Mouse (Mus musculus) E14TG2a.4 (cell line): ENCODE measurements around the gene Gm26727.
A peak's percentile ranks its signal among the peaks of the same experiment; 100 is the strongest.
"Not testable (repeated sequence)": the region's sequence is repeated elsewhere in the genome, so short reads cannot be mapped to it uniquely, and the experiment has no call there.

ENCODE experiments used
- H3K27me3 ChIP-seq: 2 replicates; pipeline ENCODE4 v1.6.1; 2014; ENCODE audit warnings: low read length, control low read depth; ENCODE audit not compliant: insufficient read depth
- H3K36me3 ChIP-seq: 2 replicates; pipeline ENCODE4 v1.6.1; 2014; ENCODE audit warnings: low read length, control low read depth; ENCODE audit not compliant: insufficient read depth
- H3K4me1 ChIP-seq: replicated peaks from 2 replicates; pipeline ENCODE4 v1.6.1; 2014; ENCODE audit warnings: low read depth, low read length, control low read depth
- H3K4me3 ChIP-seq: replicated peaks from 2 replicates; pipeline ENCODE4 v1.5.1; 2014; ENCODE audit warnings: mild to moderate bottlenecking, low read length
- H3K9me3 ChIP-seq: 2 replicates; pipeline ENCODE4 v1.6.1; 2014; ENCODE audit warnings: low read length, control low read depth
- CTCF ChIP-seq: conservative IDR thresholded peaks from 2 replicates; pipeline ENCODE4 v1.5.1; 2014; ENCODE audit warnings: low read length
- NANOG ChIP-seq: IDR thresholded peaks from 2 replicates; pipeline ENCODE4 v1.6.1; 2014; ENCODE audit warnings: borderline replicate concordance, low read length, mixed read lengths
- POU5F1 ChIP-seq: IDR thresholded peaks from 2 replicates; pipeline ENCODE4 v1.6.1; 2014; ENCODE audit warnings: low read length, borderline replicate concordance

The Gm26727 gene

GRCm38 (mm10) chr2:67433081-67433480 lies at the start of gene Gm26727:
Gene Gm26727, minus strand, starts transcription at chr2:67433181.
- Histone ChIP-seq H3K9me3 (no peaks in the 10 kb centered on the region), H3K4me3 (no peak within 1 kb of the TSS), H3K4me1 (no peaks in the 10 kb centered on the region), H3K36me3 (no peaks in the 10 kb centered on the region), H3K27me3 (no peaks in the 10 kb centered on the region)
- TF ChIP-seq POU5F1, result no peak
- no peak for TF ChIP-seq NANOG
- TF ChIP-seq CTCF, result no peak

- no peak for TF ChIP-seq POU5F1
- no peak for TF ChIP-seq CTCF
- no peak for TF ChIP-seq NANOG
- Histone ChIP-seq H3K27me3 (no peaks in the 10 kb centered on the region), H3K36me3 (no peaks in the 10 kb centered on the region), H3K4me3 (no peak overlapping the region), H3K9me3 (no peaks in the 10 kb centered on the region), H3K4me1 (no peaks in the 10 kb centered on the region)
Measured at GRCm38 (mm10) chr2:67481051-67481450, 48.1 kb upstream of the Gm26727 start.

- Histone ChIP-seq H3K4me3 (no peak overlapping the region), H3K36me3 (no peaks in the 10 kb centered on the region), H3K27me3 (no peaks in the 10 kb centered on the region), H3K9me3 (no peaks in the 10 kb centered on the region), H3K4me1 (no peaks in the 10 kb centered on the region)
- no peak for TF ChIP-seq NANOG
- TF ChIP-seq CTCF, result peak; percentile 54
Measured at GRCm38 (mm10) chr2:67477753-67478152, 44.8 kb upstream of the Gm26727 start.

- not testable (repeated sequence) for H3K4me1 ChIP-seq, H3K36me3 ChIP-seq, H3K27me3 ChIP-seq, H3K9me3 ChIP-seq, H3K4me3 ChIP-seq
Measured at GRCm38 (mm10) chr2:67470030-67470429, 37.0 kb upstream of the Gm26727 start.

GRCm38 (mm10) chr2:67467036-67467435 lies 34.1 kb upstream of the Gm26727 start:
- H3K4me3 ChIP-seq, result no peak overlapping the region
- no peaks in the 10 kb centered on the region for H3K9me3 ChIP-seq
- no peaks in the 10 kb centered on the region for H3K4me1 ChIP-seq
- no peaks in the 10 kb centered on the region for H3K36me3 ChIP-seq
- no peak for TF ChIP-seq POU5F1
- TF ChIP-seq CTCF, result no peak
- TF ChIP-seq NANOG, result no peak
- no peaks in the 10 kb centered on the region for H3K27me3 ChIP-seq

- TF ChIP-seq CTCF (no peak), POU5F1 (no peak)
- Histone ChIP-seq H3K9me3 (no peaks in the 10 kb centered on the region), H3K4me1 (no peaks in the 10 kb centered on the region), H3K27me3 (no peaks in the 10 kb centered on the region), H3K36me3 (no peaks in the 10 kb centered on the region), H3K4me3 (no peak overlapping the region)
Measured at GRCm38 (mm10) chr2:67460857-67461256, 27.9 kb upstream of the Gm26727 start.

GRCm38 (mm10) chr2:67447206-67447605 lies 14.2 kb upstream of the Gm26727 start:
- no peaks in the 10 kb centered on the region for H3K27me3 ChIP-seq
- no peaks in the 10 kb centered on the region for H3K36me3 ChIP-seq
- H3K4me1 ChIP-seq, result 0 out of 2 replicates have a peak, but pooled peaks cover 2% of the 10 kb centered on the region
- no peak for TF ChIP-seq POU5F1
- TF ChIP-seq NANOG, result no peak
- no peak for TF ChIP-seq CTCF
- no peaks in the 10 kb centered on the region for H3K9me3 ChIP-seq
- H3K4me3 ChIP-seq, result no peak overlapping the region

GRCm38 (mm10) chr2:67446772-67447171 lies 13.8 kb upstream of the Gm26727 start:
- Histone ChIP-seq H3K27me3 (no peaks in the 10 kb centered on the region), H3K36me3 (no peaks in the 10 kb centered on the region), H3K9me3 (no peaks in the 10 kb centered on the region), H3K4me1 (0 out of 2 replicates have a peak, but pooled peaks cover 2% of the 10 kb centered on the region), H3K4me3 (no peak overlapping the region)
- TF ChIP-seq CTCF, result no peak
- TF ChIP-seq POU5F1, result no peak
- TF ChIP-seq NANOG, result no peak

GRCm38 (mm10) chr2:67445780-67446179 lies 12.8 kb upstream of the Gm26727 start, which contains the start of gene Xirp2:
Gene Xirp2, plus strand, starts transcription at chr2:67446002.
- no peak for TF ChIP-seq CTCF
- no peak for TF ChIP-seq POU5F1
- no peak for TF ChIP-seq NANOG
- Histone ChIP-seq H3K27me3 (no peaks in the 10 kb centered on the region), H3K4me3 (no peak within 1 kb of the TSS), H3K36me3 (no peaks in the 10 kb centered on the region), H3K9me3 (no peaks in the 10 kb centered on the region), H3K4me1 (0 out of 2 replicates have a peak, but pooled peaks cover 2% of the 10 kb centered on the region)

GRCm38 (mm10) chr2:67438309-67438708 lies 5.3 kb upstream of the Gm26727 start:
- H3K9me3 ChIP-seq, result no peaks in the 10 kb centered on the region
- H3K27me3 ChIP-seq, result no peaks in the 10 kb centered on the region
- no peaks in the 10 kb centered on the region for H3K36me3 ChIP-seq
- TF ChIP-seq CTCF (no peak), POU5F1 (no peak), NANOG (no peak)
- no peak overlapping the region for H3K4me3 ChIP-seq
- H3K4me1 ChIP-seq, result no peaks in the 10 kb centered on the region
